Mouse (Mus musculus) lung, postnatal 0 days (tissue): ENCODE data around the gene Nod2.

Experiments used
- CTCF ChIP-seq: IDR thresholded peaks from 2 replicates; pipeline ENCODE4 v1.5.1; 2016; ENCODE audit warnings: antibody characterized with exemption, mild to moderate bottlenecking
- EP300 ChIP-seq: IDR thresholded peaks from 2 replicates; pipeline ENCODE4 v1.6.1; 2016; ENCODE audit warnings: antibody characterized with exemption, mild to moderate bottlenecking, control low read depth

GRCm38 (mm10) chr8:88655334-88655733 is 8.2 kb downstream of the Nod2 start:
- TF ChIP-seq EP300 (no peak), CTCF (no peak)
